Mouse (Mus musculus): ENCODE measurements around the gene Rhoa. TPM values are rescaled to one million over a fixed set of nuclear protein-coding genes. Genes with fewer than 3 reads are reported as not detected.

Rhoa gene
- total RNA-seq (2021), result 100 to 1,000 TPM; 216 to 234 TPM
- polyA plus RNA-seq (2012; rRNA removed), result 110 and 266 TPM in 2 replicates
- long read RNA-seq, transcript Rhoa-201 (6 exons, 2,197 nt), result major isoform, 88 of 114 reads
- long read RNA-seq, partial matches to known transcripts, result 1 of 114 reads
- long read RNA-seq, other reads (novel, unspliced or antisense), result 21 of 114 reads

- intact Hi-C loops (cut with DNase I), result loop anchor here (1.0 to 2.0 kb wide), 2 partner anchors 15 to 41 kb away; partner anchors contain the start of genes Nicn1 and Usp4
- H3K79me2 ChIP-seq (replicated peaks; ENCODE audit: control insufficient read depth, insufficient read depth, low read length), result peaks cover 8% of the 10 kb centered on the region
- DNase-seq, result peak; percentile 95 to 99
- TF ChIP-seq EP300 (IDR thresholded peaks at IDR 0.05; ENCODE audit: insufficient read depth, low read depth, low read length) (no peak), POLR2A (IDR thresholded peaks at IDR 0.05; ENCODE audit: insufficient read depth, low read depth, low read length) (peak; percentile 99; the same call in 1 of the 2 replicates)
- WGBS, result under 1% methylated on average over 79 of the region's 81 CpGs
- peak within 1 kb of the TSS; percentile 99 for H3K9ac ChIP-seq (ENCODE audit: low read depth, low read length)
- H3K4me1 ChIP-seq (ENCODE audit: control insufficient read depth, insufficient read depth, low read length), result peaks cover 12% of the 10 kb centered on the region
- H3K27me3 ChIP-seq (ENCODE audit: control insufficient read depth, insufficient read depth, low read length), result no peaks in the 10 kb centered on the region
- H3K4me3 ChIP-seq, result peak within 1 kb of the TSS; percentile 100
- peak within 1 kb of the TSS; percentile 100 for H3K27ac ChIP-seq
- H3K36me3 ChIP-seq (ENCODE audit: control insufficient read depth, insufficient read depth, low read length), result peaks cover 34% of the 10 kb centered on the region
Measured at GRCm38 (mm10) chr9:108305629-108306520, at the start of gene Rhoa, which contains the start of gene Tcta. Rhoa (plus strand) TSS chr9:108306129. Tcta (minus strand) TSS chr9:108306160.

DNA sequence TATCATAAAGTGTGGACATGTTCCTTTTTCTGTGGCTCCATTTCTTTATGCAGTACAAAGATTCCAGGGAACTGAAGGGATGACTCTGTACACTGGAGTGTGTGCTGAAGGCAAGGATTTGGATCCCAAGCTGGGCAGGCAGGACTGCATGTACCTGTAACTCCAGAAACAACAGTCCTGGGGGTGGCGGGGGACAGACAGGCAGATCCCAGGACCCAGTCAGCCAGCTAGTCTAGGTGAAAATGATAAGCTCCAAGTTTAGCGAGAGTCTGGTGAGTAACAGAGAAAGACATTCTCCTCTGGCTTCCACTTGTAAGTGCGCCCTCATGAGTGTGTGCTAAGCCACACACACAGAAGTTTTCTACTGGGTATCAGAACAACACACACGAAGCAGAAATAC is 45.4 kb upstream of the Rhoa start:
- no peak overlapping the region; the same call in 1 of the 2 replicates for H3K9ac ChIP-seq (ENCODE audit: low read depth, low read length)
- H3K4me3 ChIP-seq, result no peak overlapping the region
- H3K4me1 ChIP-seq (ENCODE audit: control insufficient read depth, insufficient read depth, low read length), result peaks cover 20% of the 10 kb centered on the region
- no peak for DNase-seq
- peak overlapping the region; percentile 36 for H3K27ac ChIP-seq
- peaks cover 32% of the 10 kb centered on the region for H3K36me3 ChIP-seq (ENCODE audit: control insufficient read depth, insufficient read depth, low read length)
- H3K79me2 ChIP-seq (replicated peaks; ENCODE audit: control insufficient read depth, insufficient read depth, low read length), result peaks cover 11% of the 10 kb centered on the region
- no peaks in the 10 kb centered on the region for H3K27me3 ChIP-seq (ENCODE audit: control insufficient read depth, insufficient read depth, low read length)
- WGBS, result 55% methylated on average over 4 of the region's 4 CpGs
- intact Hi-C loops (cut with DNase I), result loop anchor here (5.0 kb wide), 2 partner anchors 38 to 58 kb away; no protein-coding TSS in a partner anchor
- TF ChIP-seq EP300 (IDR thresholded peaks at IDR 0.05; ENCODE audit: insufficient read depth, low read depth, low read length) (no peak), POLR2A (IDR thresholded peaks at IDR 0.05; ENCODE audit: insufficient read depth, low read depth, low read length) (no peak), CTCF (IDR thresholded peaks at IDR 0.05) (no peak)

- Histone ChIP-seq H3K4me1 (ENCODE audit: control insufficient read depth, insufficient read depth, low read length) (peaks cover 17% of the 10 kb centered on the region), H3K36me3 (ENCODE audit: control insufficient read depth, insufficient read depth, low read length) (peaks cover 24% of the 10 kb centered on the region), H3K27me3 (ENCODE audit: control insufficient read depth, insufficient read depth, low read length) (no peaks in the 10 kb centered on the region), H3K9ac (ENCODE audit: low read depth, low read length) (peak overlapping the region; percentile 43), H3K79me2 (replicated peaks; ENCODE audit: control insufficient read depth, insufficient read depth, low read length) (peaks cover 11% of the 10 kb centered on the region), H3K27ac (peak overlapping the region; percentile 96), H3K4me3 (peak overlapping the region; percentile 92)
- WGBS, result 44% methylated on average over 7 of the region's 7 CpGs
- TF ChIP-seq CTCF (IDR thresholded peaks at IDR 0.05), result no peak
- 0 out of 2 replicates have a peak, but pooled peaks have one; percentile 22 for TF ChIP-seq EP300 (IDR thresholded peaks at IDR 0.05; ENCODE audit: insufficient read depth, low read depth, low read length)
- TF ChIP-seq POLR2A (IDR thresholded peaks at IDR 0.05; ENCODE audit: insufficient read depth, low read depth, low read length), result peak; percentile 59; the same call in 1 of the 2 replicates
- intact Hi-C loops (cut with DNase I), result loop anchor here (2.0 to 5.0 kb wide), 3 partner anchors 19 to 60 kb away; no protein-coding TSS in a partner anchor
- peak; percentile 30 to 39 for DNase-seq
Measured at GRCm38 (mm10) chr9:108261865-108262264, 44.1 kb upstream of the Rhoa start.

DNA sequence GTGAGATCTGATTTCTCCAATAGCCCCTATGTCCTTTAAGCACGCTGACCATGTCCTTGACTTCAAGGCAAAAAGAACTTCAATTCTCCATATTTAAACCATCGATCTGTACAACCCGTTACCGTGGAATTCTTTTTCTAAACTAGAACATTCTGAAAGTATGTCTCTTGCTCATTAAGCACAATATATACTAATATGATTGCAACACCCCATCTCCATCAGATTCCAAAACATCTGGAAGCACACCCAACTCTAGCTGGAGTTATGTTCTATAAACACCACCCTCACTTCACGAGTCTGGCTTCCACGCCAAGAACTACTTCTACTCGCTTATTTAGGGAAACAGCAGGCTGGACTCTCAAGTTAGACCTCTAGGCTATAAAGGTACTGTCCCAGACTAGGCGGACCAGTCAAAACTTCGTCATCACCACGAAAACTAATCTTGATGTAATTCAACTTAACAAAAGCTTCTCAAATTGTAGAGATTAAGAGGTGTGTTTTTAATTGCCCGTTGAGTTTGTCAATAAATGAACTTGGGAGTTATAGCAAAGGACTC is 43.4 kb upstream of the Rhoa start:
- Histone ChIP-seq H3K36me3 (ENCODE audit: control insufficient read depth, insufficient read depth, low read length) (peaks cover 20% of the 10 kb centered on the region), H3K9ac (ENCODE audit: low read depth, low read length) (peak overlapping the region; percentile 96), H3K4me1 (ENCODE audit: control insufficient read depth, insufficient read depth, low read length) (peaks cover 19% of the 10 kb centered on the region), H3K4me3 (peak overlapping the region; percentile 92), H3K79me2 (replicated peaks; ENCODE audit: control insufficient read depth, insufficient read depth, low read length) (peaks cover 10% of the 10 kb centered on the region), H3K27ac (peak overlapping the region; percentile 96), H3K27me3 (ENCODE audit: control insufficient read depth, insufficient read depth, low read length) (no peaks in the 10 kb centered on the region)
- TF ChIP-seq EP300 (IDR thresholded peaks at IDR 0.05; ENCODE audit: insufficient read depth, low read depth, low read length) (no peak), POLR2A (IDR thresholded peaks at IDR 0.05; ENCODE audit: insufficient read depth, low read depth, low read length) (peak; percentile 66)
- 27% methylated on average over 11 of the region's 11 CpGs for WGBS
- intact Hi-C loops (cut with DNase I), result loop anchor here (2.0 to 5.0 kb wide), 3 partner anchors 18 to 60 kb away; no protein-coding TSS in a partner anchor
- DNase-seq, result peak; percentile 31 to 54

- peak overlapping the region; percentile 92 for H3K4me3 ChIP-seq
Measured at GRCm38 (mm10) chr9:108263131-108263681, 42.7 kb upstream of the Rhoa start.

More at GRCm38 (mm10) chr9:108263131-108263681, 42.7 kb upstream of the Rhoa start:
- peaks cover 20% of the 10 kb centered on the region for H3K4me1 ChIP-seq (ENCODE audit: control insufficient read depth, insufficient read depth, low read length)
- peak overlapping the region; percentile 96 for H3K9ac ChIP-seq (ENCODE audit: low read depth, low read length)
- TF ChIP-seq CTCF (IDR thresholded peaks at IDR 0.05), result no peak
- TF ChIP-seq POLR2A (IDR thresholded peaks at IDR 0.05; ENCODE audit: insufficient read depth, low read depth, low read length), result no peak
- peaks cover 8% of the 10 kb centered on the region for H3K79me2 ChIP-seq (replicated peaks; ENCODE audit: control insufficient read depth, insufficient read depth, low read length)
- under 1% methylated on average over 48 of the region's 62 CpGs for WGBS
- H3K27me3 ChIP-seq (ENCODE audit: control insufficient read depth, insufficient read depth, low read length), result no peaks in the 10 kb centered on the region
- peaks cover 20% of the 10 kb centered on the region for H3K36me3 ChIP-seq (ENCODE audit: control insufficient read depth, insufficient read depth, low read length)
- intact Hi-C loops (cut with DNase I), result loop anchor here (2.0 to 5.0 kb wide), 3 partner anchors 18 to 61 kb away; no protein-coding TSS in a partner anchor
- DNase-seq, result no peak
- peak overlapping the region; percentile 96 for H3K27ac ChIP-seq
